Mouse (Mus musculus) splenic B cell, adult 2 months (primary cell): ENCODE data around the gene Cfap20.

Experiments
- DNase-seq: peaks from one replicate; pipeline ENCODE4 v3.0.0-alpha.2; 2011; ENCODE audit warnings: low read depth, low spot score
- H3K27me3 ChIP-seq: 2 replicates; pipeline ENCODE4 v1.6.1; 2012; ENCODE audit warnings: mild to moderate bottlenecking, low read length, moderate library complexity, mixed read lengths; ENCODE audit not compliant: control insufficient read depth, poor library complexity, insufficient read depth, severe bottlenecking
- H3K36me3 ChIP-seq: 2 replicates; pipeline ENCODE4 v1.6.1; 2012; ENCODE audit warnings: mild to moderate bottlenecking, low read length, moderate library complexity, mixed read lengths; ENCODE audit not compliant: control insufficient read depth, poor library complexity, insufficient read depth, severe bottlenecking

The Cfap20 gene

DNA sequence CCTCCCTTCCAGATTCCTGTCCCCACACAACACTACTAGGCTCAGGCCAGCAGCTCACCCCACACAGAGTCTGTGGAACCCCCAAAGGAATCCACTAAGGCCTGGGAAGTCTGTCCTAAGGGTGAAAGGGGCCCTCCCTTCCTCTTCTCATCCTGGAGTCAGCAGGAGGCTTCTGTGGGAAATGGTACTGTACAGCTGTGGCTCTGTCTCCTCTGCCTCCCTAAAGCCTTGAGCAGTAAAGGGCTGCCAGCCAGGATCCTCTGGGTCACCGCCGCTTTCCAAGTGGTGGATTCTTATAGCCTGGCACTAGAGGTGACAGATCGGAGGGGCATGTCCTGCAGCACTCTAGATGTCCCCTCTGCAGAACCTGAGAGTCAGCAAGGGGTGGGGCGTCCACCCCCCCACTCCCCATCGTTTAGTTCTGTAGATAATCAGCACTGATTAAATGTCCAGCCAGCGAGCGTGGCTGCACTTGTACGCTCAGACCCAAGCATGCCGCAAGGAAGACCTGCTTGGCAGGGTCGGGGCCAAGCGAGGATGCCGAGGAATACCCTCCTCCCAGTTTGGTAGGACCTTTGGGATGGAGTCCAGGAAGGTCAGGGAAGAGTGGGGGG is 61.2 kb downstream of the Cfap20 start:
- DNase-seq = no peak
- no peaks in the 10 kb centered on the region for H3K36me3 ChIP-seq
- H3K27me3 ChIP-seq = no peaks in the 10 kb centered on the region
